Mouse (Mus musculus) stomach, embryonic 16.5 days (tissue): Measurements from ENCODE around the gene Fxyd6. TPM values are rescaled to one million over a fixed set of nuclear protein-coding genes. Genes with fewer than 3 reads are reported as not detected.

ENCODE experiments used
- ATAC-seq: fragments of 200-750 bp; cut with Nextera tagmentation; 2 replicates; pipeline ENCODE4 v1.8.0; 2017; ENCODE audit warnings: moderate number of reproducible peaks, moderate TSS enrichment; ENCODE audit not compliant: insufficient read depth, low FRiP score
- H3K27ac ChIP-seq: fragments of 300-500 bp; sonication (generic); 2 replicates; pipeline ENCODE4 v1.5.1; 2014; ENCODE audit warnings: low read length
- H3K27me3 ChIP-seq: fragments of 300-500 bp; sonication (generic); 2 replicates; pipeline ENCODE4 v1.6.1; 2014; ENCODE audit warnings: low read length, control low read depth, mixed read lengths; ENCODE audit not compliant: control insufficient read depth, insufficient read depth
- H3K36me3 ChIP-seq: fragments of 300-500 bp; sonication (generic); 2 replicates; pipeline ENCODE4 v1.6.1; 2014; ENCODE audit warnings: low read length; ENCODE audit not compliant: control insufficient read depth, insufficient read depth
- H3K4me1 ChIP-seq: fragments of 300-500 bp; sonication (generic); 2 replicates; pipeline ENCODE4 v1.6.1; 2014; ENCODE audit warnings: low read length, control low read depth, mixed read lengths; ENCODE audit not compliant: control insufficient read depth, insufficient read depth
- H3K4me2 ChIP-seq: fragments of 300-500 bp; sonication (generic); 2 replicates; pipeline ENCODE4 v1.6.1; 2014; ENCODE audit warnings: low read depth, low read length, mixed read lengths
- H3K4me3 ChIP-seq: fragments of 300-500 bp; sonication (generic); replicated peaks from 2 replicates; pipeline ENCODE4 v1.5.1; 2014; ENCODE audit warnings: mild to moderate bottlenecking, low read length
- H3K9ac ChIP-seq: fragments of 300-500 bp; sonication (generic); 2 replicates; pipeline ENCODE4 v1.6.1; 2014; ENCODE audit warnings: low read length
- H3K9me3 ChIP-seq: fragments of 300-500 bp; sonication (generic); replicated peaks from 2 replicates; pipeline ENCODE4 v1.6.1; 2016; ENCODE audit warnings: low read length, control low read depth; ENCODE audit not compliant: control insufficient read depth
- WGBS: fragments of 180-500 bp; shearing (Covaris S2); extraction: QIAGEN DNeasy Blood & Tissue Kit; methylation state at CpG from one replicate; pipeline ENCODE4 v1.1.7; 2014; 5-methylcytosine and 5-hydroxymethylcytosine counted together
- polyA plus RNA-seq: library from polyadenylated mRNA; unstranded; fragments of >200 nt; fragmentation: Nextera tagmentation; extraction: Ambion mirVana; gene quantifications from 2 replicates; pipeline ENCODE4 v1.2.1, GENCODE M21; 2015

The Fxyd6 gene
- polyA plus RNA-seq, 1 experiment from 2014 or later, result 66.3 TPM

- WGBS, result 76% methylated on average over 6 of the region's 6 CpGs
- no peak overlapping the region for H3K4me2 ChIP-seq
- no peak overlapping the region for H3K9ac ChIP-seq
These were observed 23.7 kb upstream of the Fxyd6 start for GRCm38 (mm10) chr9:45346276-45346675.

GRCm38 (mm10) chr9:45348560-45348959 lies 21.4 kb upstream of the Fxyd6 start:
- no peaks in the 10 kb centered on the region for H3K4me1 ChIP-seq

More at GRCm38 (mm10) chr9:45346276-45346675, 23.7 kb upstream of the Fxyd6 start:
- Histone ChIP-seq H3K4me3 (no peak overlapping the region), H3K4me1 (no peaks in the 10 kb centered on the region), H3K27ac (no peak overlapping the region), H3K36me3 (no peaks in the 10 kb centered on the region), H3K9me3 (no peaks in the 10 kb centered on the region), H3K27me3 (no peaks in the 10 kb centered on the region)
- ATAC-seq, result no peak

GRCm38 (mm10) chr9:45349181-45349580 lies 20.8 kb upstream of the Fxyd6 start:
- no peak for ATAC-seq
- H3K4me3 ChIP-seq, result no peak overlapping the region
- no peak overlapping the region for H3K9ac ChIP-seq
- no peak overlapping the region for H3K4me2 ChIP-seq
- no peaks in the 10 kb centered on the region for H3K36me3 ChIP-seq
- H3K4me1 ChIP-seq, result no peaks in the 10 kb centered on the region
- no peak overlapping the region for H3K27ac ChIP-seq
- 40% methylated on average over 4 of the region's 4 CpGs for WGBS
- no peaks in the 10 kb centered on the region for H3K9me3 ChIP-seq
- H3K27me3 ChIP-seq, result no peaks in the 10 kb centered on the region

More at GRCm38 (mm10) chr9:45348560-45348959, 21.4 kb upstream of the Fxyd6 start:
- Histone ChIP-seq H3K4me2 (no peak overlapping the region), H3K36me3 (no peaks in the 10 kb centered on the region), H3K27me3 (no peaks in the 10 kb centered on the region), H3K4me3 (no peak overlapping the region), H3K27ac (no peak overlapping the region), H3K9me3 (no peaks in the 10 kb centered on the region), H3K9ac (no peak overlapping the region)
- WGBS, result 69% methylated on average over 6 of the region's 6 CpGs
- no peak for ATAC-seq

GRCm38 (mm10) chr9:45349851-45350250 lies 20.1 kb upstream of the Fxyd6 start:
- Histone ChIP-seq H3K27me3 (no peaks in the 10 kb centered on the region), H3K9ac (no peak overlapping the region), H3K27ac (no peak overlapping the region), H3K4me2 (no peak overlapping the region), H3K4me1 (no peaks in the 10 kb centered on the region), H3K4me3 (no peak overlapping the region), H3K9me3 (no peaks in the 10 kb centered on the region), H3K36me3 (no peaks in the 10 kb centered on the region)
- 21% methylated on average over 5 of the region's 5 CpGs for WGBS
- ATAC-seq, result no peak

GRCm38 (mm10) chr9:45355192-45355591 lies 14.8 kb upstream of the Fxyd6 start:
- Histone ChIP-seq H3K36me3 (no peaks in the 10 kb centered on the region), H3K27ac (no peak overlapping the region), H3K4me1 (no peaks in the 10 kb centered on the region), H3K27me3 (no peaks in the 10 kb centered on the region), H3K9ac (no peak overlapping the region), H3K4me2 (no peak overlapping the region), H3K9me3 (no peaks in the 10 kb centered on the region), H3K4me3 (no peak overlapping the region)
- WGBS, result 71% methylated on average over 2 of the region's 2 CpGs
- no peak for ATAC-seq

GRCm38 (mm10) chr9:45358356-45358755 lies 11.6 kb upstream of the Fxyd6 start:
- no peak for ATAC-seq
- WGBS, result 21% methylated on average over 7 of the region's 7 CpGs
- no peak overlapping the region for H3K27ac ChIP-seq
- no peak overlapping the region for H3K4me3 ChIP-seq
- no peaks in the 10 kb centered on the region for H3K9me3 ChIP-seq
- no peaks in the 10 kb centered on the region for H3K27me3 ChIP-seq
- no peak overlapping the region for H3K9ac ChIP-seq
- no peaks in the 10 kb centered on the region for H3K36me3 ChIP-seq
- H3K4me1 ChIP-seq, result no peaks in the 10 kb centered on the region
- H3K4me2 ChIP-seq, result no peak overlapping the region

GRCm38 (mm10) chr9:45362051-45362461 lies 7.9 kb upstream of the Fxyd6 start:
- H3K4me1 ChIP-seq, result no peaks in the 10 kb centered on the region
- no peak overlapping the region for H3K27ac ChIP-seq
- ATAC-seq, result no peak
- H3K9ac ChIP-seq, result no peak overlapping the region
- no peak overlapping the region for H3K4me3 ChIP-seq
- no peaks in the 10 kb centered on the region for H3K36me3 ChIP-seq
- 23% methylated on average over 2 of the region's 2 CpGs for WGBS
- no peak overlapping the region for H3K4me2 ChIP-seq
- H3K9me3 ChIP-seq, result no peaks in the 10 kb centered on the region
- H3K27me3 ChIP-seq, result no peaks in the 10 kb centered on the region

GRCm38 (mm10) chr9:45363639-45364214 lies 6.3 kb upstream of the Fxyd6 start:
- Histone ChIP-seq H3K4me1 (no peaks in the 10 kb centered on the region), H3K27ac (no peak overlapping the region), H3K9ac (no peak overlapping the region), H3K9me3 (no peaks in the 10 kb centered on the region), H3K36me3 (no peaks in the 10 kb centered on the region), H3K27me3 (no peaks in the 10 kb centered on the region), H3K4me3 (no peak overlapping the region), H3K4me2 (no peak overlapping the region)
- ATAC-seq, result no peak
- 67% methylated on average over 7 of the region's 7 CpGs for WGBS

- 54% methylated on average over 8 of the region's 8 CpGs for WGBS
- H3K4me1 ChIP-seq, result no peaks in the 10 kb centered on the region
- no peak overlapping the region for H3K27ac ChIP-seq
- no peaks in the 10 kb centered on the region for H3K36me3 ChIP-seq
- ATAC-seq, result no peak
- no peak overlapping the region for H3K4me2 ChIP-seq
- H3K9me3 ChIP-seq, result no peaks in the 10 kb centered on the region
- no peak overlapping the region for H3K4me3 ChIP-seq
- H3K9ac ChIP-seq, result no peak overlapping the region
- 0 out of 2 replicates have a peak, but pooled peaks cover 3% of the 10 kb centered on the region for H3K27me3 ChIP-seq
These were observed 2.3 kb upstream of the Fxyd6 start for GRCm38 (mm10) chr9:45367716-45368115.
